In the genomic region with DNA sequence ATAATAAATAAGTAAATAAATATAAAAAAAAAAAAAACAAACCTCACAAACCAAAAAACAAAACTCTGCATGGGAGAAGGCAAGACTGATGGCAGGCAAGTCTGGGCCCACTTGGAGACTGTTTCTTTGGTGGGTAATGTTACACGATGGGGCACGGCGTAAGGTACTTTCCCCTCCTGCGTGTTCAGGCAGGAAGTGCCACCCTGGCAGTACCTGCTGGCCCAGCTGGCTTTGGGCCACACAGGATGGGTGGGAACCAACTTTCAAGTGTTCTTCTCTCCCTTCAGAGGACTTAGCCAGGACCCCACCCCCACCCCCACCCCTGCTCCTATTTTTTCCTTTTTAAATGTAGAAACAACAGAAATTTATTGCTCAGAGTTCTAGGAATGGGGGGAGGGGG, we compare ENCODE assay signal across 13 mouse cellular contexts. TPM values are rescaled to one million over a fixed set of nuclear protein-coding genes. Genes with fewer than 3 reads are reported as not detected.
DNase-seq lines count a peak whose midpoint lies in the region; ATAC-seq and TF ChIP-seq lines count a peak whose summit lies in the region.
"Had no signal": no experiment of that assay in that cellular context is flagged by ENCODE, and none has a peak within 500 bp of the region (broad histone marks: within the 10 kb centered on the region; RNA-seq: fewer than 3 reads in every experiment).

No protein-coding gene starts in this region.

- DNase-seq in kidney, postnatal 36 days, result peak; percentile 49 to 55
- no peak for DNase-seq in kidney, adult 11 months
- peak; percentile 64 for DNase-seq in embryonic facial prominence, embryonic 14.5 days (ENCODE audit: low spot score)
- peak; percentile 84 for DNase-seq in lung, postnatal 25 days (ENCODE audit: low spot score)
- DNase-seq in thymus, postnatal 14 days, result peak; percentile 67
- no peak for DNase-seq in layer of hippocampus, adult 2 months (ENCODE audit: low spot score in 2 of 2)
- no peak for DNase-seq in cerebellum, postnatal 36 days
- DNase-seq: cerebellum, postnatal 14 days; layer of hippocampus, adult 9-11 months had no signal

- H3K4me2 ChIP-seq in embryonic facial prominence, embryonic 14.5 days (ENCODE audit: low read depth, low read length), result no peak overlapping the region
- H3K4me2 ChIP-seq: hindbrain, embryonic 12.5 days; liver, embryonic 11.5 days; midbrain, embryonic 12.5 days had no signal

- H3K27ac ChIP-seq in embryonic facial prominence, embryonic 14.5 days (replicated peaks; ENCODE audit: low read depth, low read length), result no peak overlapping the region
- H3K27ac ChIP-seq in layer of hippocampus, adult 2 months, result no peak overlapping the region
- H3K27ac ChIP-seq: hindbrain, embryonic 12.5 days; midbrain, embryonic 12.5 days had no signal

- no peaks in the 10 kb centered on the region for H3K27me3 ChIP-seq in embryonic facial prominence, embryonic 14.5 days (replicated peaks; ENCODE audit: control insufficient read depth, insufficient read depth, low read length)
- H3K27me3 ChIP-seq: hindbrain, embryonic 12.5 days; midbrain, embryonic 12.5 days had no signal

- H3K4me3 ChIP-seq in embryonic facial prominence, embryonic 14.5 days (ENCODE audit: low read depth, low read length), result no peak overlapping the region
- no peak overlapping the region for H3K4me3 ChIP-seq in layer of hippocampus, adult 2 months
- H3K4me3 ChIP-seq: erythroblast, embryonic 14.5 days; hindbrain, embryonic 12.5 days; midbrain, embryonic 12.5 days had no signal

- TF ChIP-seq CTCF in layer of hippocampus, adult 2 months (conservative IDR thresholded peaks at IDR 0.05), result no peak

- H3K36me3 ChIP-seq in embryonic facial prominence, embryonic 14.5 days (ENCODE audit: control insufficient read depth, insufficient read depth, low read length), result no peaks in the 10 kb centered on the region
- H3K36me3 ChIP-seq: hindbrain, embryonic 12.5 days; midbrain, embryonic 12.5 days had no signal

- no peak overlapping the region for H3K9ac ChIP-seq in embryonic facial prominence, embryonic 14.5 days (ENCODE audit: low read depth, low read length)
- H3K9ac ChIP-seq: hindbrain, embryonic 12.5 days; midbrain, embryonic 12.5 days had no signal

- H3K4me1 ChIP-seq in embryonic facial prominence, embryonic 14.5 days (ENCODE audit: control insufficient read depth, insufficient read depth, low read length), result peaks cover 10% of the 10 kb centered on the region

- WGBS in embryonic facial prominence, embryonic 14.5 days, result 58% methylated on average over 4 of the region's 4 CpGs

- ATAC-seq in embryonic facial prominence, embryonic 14.5 days (ENCODE audit: low read depth), result peak; percentile 28; the same call in 1 of the 2 replicates

- H3K9me3 ChIP-seq in embryonic facial prominence, embryonic 14.5 days (ENCODE audit: control insufficient read depth, low read length), result no peaks in the 10 kb centered on the region
- H3K9me3 ChIP-seq: hindbrain, embryonic 12.5 days; midbrain, embryonic 12.5 days had no signal

RNA-seq across cellular contexts. Expression of gene Tex2, which starts 52.1 kb away (rescaled TPM):
- polyA plus RNA-seq in embryonic facial prominence, embryonic 14.5 days (2014; fragmentation: Nextera tagmentation; extraction: Ambion mirVana), result 11.0 and 12.0 TPM in 2 replicates
- 100 to 1,000 TPM; 144 TPM for total RNA-seq in layer of hippocampus, adult 2 months (2021)

Comparison
In these comparisons a context has a peak if more than half of its experiments do, and no peak if none do; other contexts are left out.
1. DNase-seq: peak in kidney, postnatal 36 days (2 of 2), embryonic facial prominence, embryonic 14.5 days (single experiment), lung, postnatal 25 days (single experiment) and thymus, postnatal 14 days (single experiment); none in kidney, adult 11 months (single experiment), layer of hippocampus, adult 2 months (0 of 2) and cerebellum, postnatal 36 days (0 of 2).